Mouse (Mus musculus): ENCODE measurements around the gene Trim65. TPM values are rescaled to one million over a fixed set of nuclear protein-coding genes. Genes with fewer than 3 reads are reported as not detected.
"Not testable (repeated sequence)": the region's sequence is repeated elsewhere in the genome, so short reads cannot be mapped to it uniquely, and the experiment has no call there.

Trim65 gene
- polyA plus RNA-seq, 1 experiment from 2014 or later: 1.9 TPM

DNA sequence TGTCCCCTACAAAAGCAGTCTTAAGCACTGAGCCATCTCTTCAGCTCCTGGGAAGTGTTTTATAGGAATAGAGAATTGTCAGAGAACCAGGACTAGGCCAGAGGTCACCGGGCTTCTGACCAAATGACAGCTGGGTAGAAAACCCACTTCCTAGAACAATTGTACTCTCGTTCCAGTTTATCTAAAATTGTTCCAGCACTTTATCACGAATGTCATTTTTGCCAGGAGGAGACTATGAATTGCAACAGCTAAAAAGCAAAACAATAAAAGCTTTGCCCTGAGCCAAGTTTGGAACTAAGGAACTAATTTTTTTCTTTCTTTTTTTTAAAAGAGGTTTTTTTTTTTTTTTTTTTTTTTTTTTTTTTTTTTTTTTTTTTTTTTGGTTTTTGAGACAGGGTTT lies 35.4 kb downstream of the Trim65 start:
- ATAC-seq (replicated peaks; ENCODE audit: low FRiP score): no peak

GRCm38 (mm10) chr11:116093771-116094565 lies 37.0 kb downstream of the Trim65 start:
- WGBS: 72% methylated on average over 16 of the region's 16 CpGs
- Histone ChIP-seq H3K4me3 (ENCODE audit: low read depth, low read length) (no peak overlapping the region), H3K27ac (ENCODE audit: low read depth, low read length) (no peak overlapping the region), H3K4me1 (replicated peaks; ENCODE audit: control insufficient read depth, insufficient read depth, low read length) (no peaks in the 10 kb centered on the region), H3K27me3 (ENCODE audit: control insufficient read depth, insufficient read depth, low read length) (no peaks in the 10 kb centered on the region), H3K4me2 (ENCODE audit: low read depth, low read length, severe bottlenecking) (no peak overlapping the region), H3K9ac (ENCODE audit: low read length) (no peak overlapping the region), H3K9me3 (ENCODE audit: control insufficient read depth, low read length) (no peaks in the 10 kb centered on the region), H3K36me3 (ENCODE audit: control insufficient read depth, insufficient read depth, low read length) (no peaks in the 10 kb centered on the region)
- ATAC-seq (replicated peaks; ENCODE audit: low FRiP score): no peak
- no peak for DNase-seq (ENCODE audit: low spot score)

More for the DNA sequence above, 35.4 kb downstream of the Trim65 start:
- no peak overlapping the region for H3K9ac ChIP-seq (ENCODE audit: low read length)
- DNase-seq (ENCODE audit: low spot score): no peak
- no peaks in the 10 kb centered on the region for H3K36me3 ChIP-seq (ENCODE audit: control insufficient read depth, insufficient read depth, low read length)
- H3K4me2 ChIP-seq (ENCODE audit: low read depth, low read length, severe bottlenecking): no peak overlapping the region
- no peaks in the 10 kb centered on the region for H3K9me3 ChIP-seq (ENCODE audit: control insufficient read depth, low read length)
- H3K4me3 ChIP-seq (ENCODE audit: low read depth, low read length): no peak overlapping the region
- no peaks in the 10 kb centered on the region for H3K4me1 ChIP-seq (replicated peaks; ENCODE audit: control insufficient read depth, insufficient read depth, low read length)
- H3K27me3 ChIP-seq (ENCODE audit: control insufficient read depth, insufficient read depth, low read length): no peaks in the 10 kb centered on the region
- 87% methylated on average over 3 of the region's 3 CpGs for WGBS
- H3K27ac ChIP-seq (ENCODE audit: low read depth, low read length): no peak overlapping the region

DNA sequence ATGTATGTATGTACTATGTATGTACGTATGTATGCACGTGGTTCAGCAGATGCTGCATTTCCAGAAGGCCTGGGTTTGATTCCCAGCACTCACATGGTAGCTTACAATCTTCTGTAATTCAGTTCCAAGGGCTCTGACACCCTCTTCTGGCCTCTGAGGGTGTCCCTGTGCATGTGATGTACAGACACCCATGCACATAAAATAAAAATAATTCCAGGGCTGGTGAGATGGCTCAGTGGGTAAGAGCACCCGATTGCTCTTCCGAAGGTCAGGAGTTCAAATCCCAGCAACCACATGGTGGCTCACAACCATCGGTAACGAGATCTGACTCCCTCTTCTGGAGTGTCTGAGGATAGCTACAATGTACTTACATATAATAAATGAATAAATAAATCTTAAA lies 38.0 kb downstream of the Trim65 start:
- H3K27me3 ChIP-seq (ENCODE audit: control insufficient read depth, insufficient read depth, low read length); DNase-seq (ENCODE audit: low spot score); H3K9ac ChIP-seq (ENCODE audit: low read length); H3K4me3 ChIP-seq (ENCODE audit: low read depth, low read length); H3K4me1 ChIP-seq (replicated peaks; ENCODE audit: control insufficient read depth, insufficient read depth, low read length); H3K27ac ChIP-seq (ENCODE audit: low read depth, low read length); H3K36me3 ChIP-seq (ENCODE audit: control insufficient read depth, insufficient read depth, low read length); H3K4me2 ChIP-seq (ENCODE audit: low read depth, low read length, severe bottlenecking); H3K9me3 ChIP-seq (ENCODE audit: control insufficient read depth, low read length); ATAC-seq (replicated peaks; ENCODE audit: low FRiP score): not testable (repeated sequence)
- 94% methylated on average over 6 of the region's 6 CpGs for WGBS

DNA sequence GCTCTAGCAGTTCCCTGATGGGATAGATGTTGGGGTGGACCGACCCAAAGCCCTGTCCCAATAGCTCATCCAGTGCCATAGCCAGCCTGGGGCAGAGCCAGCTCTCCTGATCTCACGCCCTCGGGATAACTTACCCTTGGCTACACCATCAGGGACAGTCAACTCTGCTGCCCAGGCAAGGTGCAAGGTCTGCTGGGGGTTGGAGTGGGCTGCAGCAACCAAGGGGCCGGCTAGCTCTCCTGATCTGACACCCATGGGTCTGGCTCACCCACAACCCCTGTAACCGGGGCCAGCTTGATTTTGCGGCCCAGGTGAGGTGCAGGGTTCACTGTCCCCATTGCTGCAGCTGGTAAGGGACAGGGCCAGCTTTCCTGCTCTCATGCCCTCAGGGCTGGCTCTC lies 39.3 kb downstream of the Trim65 start:
- Histone ChIP-seq H3K9me3 (ENCODE audit: control insufficient read depth, low read length) (no peaks in the 10 kb centered on the region), H3K4me2 (ENCODE audit: low read depth, low read length, severe bottlenecking) (no peak overlapping the region), H3K36me3 (ENCODE audit: control insufficient read depth, insufficient read depth, low read length) (no peaks in the 10 kb centered on the region), H3K9ac (ENCODE audit: low read length) (no peak overlapping the region), H3K27me3 (ENCODE audit: control insufficient read depth, insufficient read depth, low read length) (no peaks in the 10 kb centered on the region), H3K4me3 (ENCODE audit: low read depth, low read length) (no peak overlapping the region), H3K27ac (ENCODE audit: low read depth, low read length) (no peak overlapping the region), H3K4me1 (replicated peaks; ENCODE audit: control insufficient read depth, insufficient read depth, low read length) (peaks cover 3% of the 10 kb centered on the region; the same call in 1 of the 2 replicates)
- ATAC-seq (replicated peaks; ENCODE audit: low FRiP score): no peak
- no peak for DNase-seq (ENCODE audit: low spot score)
- 91% methylated on average over 6 of the region's 6 CpGs for WGBS

DNA sequence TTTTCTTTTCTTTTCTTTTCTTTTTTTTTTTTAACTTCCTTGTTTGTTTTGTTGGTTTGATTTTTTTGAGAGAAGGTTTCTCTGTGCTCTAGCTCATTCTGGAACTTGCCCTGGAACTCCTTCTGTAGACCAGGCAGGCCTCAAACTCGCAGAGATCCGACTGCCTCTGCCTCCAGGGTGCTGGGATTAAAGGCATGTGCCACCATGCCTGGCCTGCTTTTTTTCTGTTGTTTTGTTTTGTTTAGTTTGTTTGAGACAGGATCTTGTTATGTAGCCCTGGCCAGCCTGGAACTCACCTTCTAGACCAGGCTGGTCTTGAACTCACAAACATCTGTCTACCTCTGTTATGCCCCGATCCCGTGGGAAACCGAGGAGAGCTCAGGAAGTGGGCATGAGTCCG lies 41.4 kb downstream of the Trim65 start:
- Histone ChIP-seq H3K4me3 (ENCODE audit: low read depth, low read length) (no peak overlapping the region), H3K4me1 (replicated peaks; ENCODE audit: control insufficient read depth, insufficient read depth, low read length) (peaks cover 3% of the 10 kb centered on the region; the same call in 1 of the 2 replicates), H3K4me2 (ENCODE audit: low read depth, low read length, severe bottlenecking) (no peak overlapping the region), H3K36me3 (ENCODE audit: control insufficient read depth, insufficient read depth, low read length) (no peaks in the 10 kb centered on the region), H3K9me3 (ENCODE audit: control insufficient read depth, low read length) (no peaks in the 10 kb centered on the region), H3K27ac (ENCODE audit: low read depth, low read length) (no peak overlapping the region), H3K9ac (ENCODE audit: low read length) (no peak overlapping the region), H3K27me3 (ENCODE audit: control insufficient read depth, insufficient read depth, low read length) (no peaks in the 10 kb centered on the region)
- WGBS: 94% methylated on average over 6 of the region's 6 CpGs
- DNase-seq (ENCODE audit: low spot score): no peak
- ATAC-seq (replicated peaks; ENCODE audit: low FRiP score): no peak

DNA sequence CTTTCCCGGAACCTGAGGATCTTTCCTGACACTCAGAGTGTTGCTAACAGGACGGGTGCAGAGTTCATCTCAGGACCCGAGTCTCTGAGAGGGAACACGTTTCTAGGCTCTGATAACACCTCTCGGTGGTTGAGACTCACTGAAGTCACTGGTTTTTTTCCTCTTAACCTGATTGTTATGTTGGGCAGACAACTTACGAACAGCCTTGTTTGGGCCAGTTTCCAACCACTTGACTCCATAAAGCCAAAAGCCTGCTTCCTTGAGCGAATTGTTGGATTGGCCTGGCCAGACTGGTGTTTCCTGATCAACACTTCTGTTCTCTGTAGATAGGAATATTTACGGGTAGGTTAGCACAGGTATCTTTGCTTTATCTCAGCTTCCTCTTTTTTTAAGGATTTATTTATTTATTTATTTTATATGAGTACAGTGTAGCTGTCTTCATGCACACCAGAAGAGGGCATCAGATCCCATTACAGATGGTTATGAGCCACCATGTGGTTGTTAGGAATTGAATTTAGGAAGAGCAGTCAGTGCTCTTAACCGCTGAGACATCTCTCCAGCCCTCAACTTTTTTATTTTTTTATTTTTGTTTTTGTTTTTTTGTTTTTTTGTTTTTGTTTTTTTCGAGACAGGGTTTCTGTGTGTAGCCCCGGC lies 42.1 kb downstream of the Trim65 start:
- Histone ChIP-seq H3K27me3 (ENCODE audit: control insufficient read depth, insufficient read depth, low read length) (no peaks in the 10 kb centered on the region), H3K4me1 (replicated peaks; ENCODE audit: control insufficient read depth, insufficient read depth, low read length) (peaks cover 3% of the 10 kb centered on the region; the same call in 1 of the 2 replicates), H3K27ac (ENCODE audit: low read depth, low read length) (no peak overlapping the region), H3K4me3 (ENCODE audit: low read depth, low read length) (no peak overlapping the region), H3K36me3 (ENCODE audit: control insufficient read depth, insufficient read depth, low read length) (no peaks in the 10 kb centered on the region), H3K9ac (ENCODE audit: low read length) (no peak overlapping the region), H3K9me3 (ENCODE audit: control insufficient read depth, low read length) (no peaks in the 10 kb centered on the region), H3K4me2 (ENCODE audit: low read depth, low read length, severe bottlenecking) (no peak overlapping the region)
- ATAC-seq (replicated peaks; ENCODE audit: low FRiP score) (no peak), DNase-seq (ENCODE audit: low spot score) (no peak)
- WGBS: 86% methylated on average over 11 of the region's 11 CpGs

GRCm38 (mm10) chr11:116088188-116088587 lies 42.7 kb downstream of the Trim65 start:
- Histone ChIP-seq H3K36me3 (ENCODE audit: control insufficient read depth, insufficient read depth, low read length) (peaks cover 1% of the 10 kb centered on the region; the same call in 1 of the 2 replicates), H3K4me2 (ENCODE audit: low read depth, low read length, severe bottlenecking) (no peak overlapping the region; the same call in 1 of the 2 replicates), H3K27ac (ENCODE audit: low read depth, low read length) (no peak overlapping the region), H3K9me3 (ENCODE audit: control insufficient read depth, low read length) (no peaks in the 10 kb centered on the region), H3K4me3 (ENCODE audit: low read depth, low read length) (no peak overlapping the region), H3K4me1 (replicated peaks; ENCODE audit: control insufficient read depth, insufficient read depth, low read length) (peaks cover 3% of the 10 kb centered on the region; the same call in 1 of the 2 replicates), H3K27me3 (ENCODE audit: control insufficient read depth, insufficient read depth, low read length) (no peaks in the 10 kb centered on the region), H3K9ac (ENCODE audit: low read length) (no peak overlapping the region; the same call in 1 of the 2 replicates)
- 92% methylated on average over 8 of the region's 8 CpGs for WGBS
- ATAC-seq (replicated peaks; ENCODE audit: low FRiP score): no peak
- DNase-seq (ENCODE audit: low spot score): no peak

- no peaks in the 10 kb centered on the region for H3K27me3 ChIP-seq (ENCODE audit: control insufficient read depth, insufficient read depth, low read length)
- peak overlapping the region; percentile 49 for H3K4me3 ChIP-seq (ENCODE audit: low read depth, low read length)
- no peaks in the 10 kb centered on the region for H3K9me3 ChIP-seq (ENCODE audit: control insufficient read depth, low read length)
- peaks cover 3% of the 10 kb centered on the region; the same call in 1 of the 2 replicates for H3K4me1 ChIP-seq (replicated peaks; ENCODE audit: control insufficient read depth, insufficient read depth, low read length)
- H3K36me3 ChIP-seq (ENCODE audit: control insufficient read depth, insufficient read depth, low read length): peaks cover 6% of the 10 kb centered on the region; the same call in 1 of the 2 replicates
- H3K4me2 ChIP-seq (ENCODE audit: low read depth, low read length, severe bottlenecking): peak overlapping the region; percentile 64
- ATAC-seq (replicated peaks; ENCODE audit: low FRiP score) (peak; percentile 80), DNase-seq (ENCODE audit: low spot score) (peak; percentile 91)
- 4% methylated on average over 31 of the region's 31 CpGs for WGBS
- H3K27ac ChIP-seq (ENCODE audit: low read depth, low read length): peak overlapping the region; percentile 72
- peak overlapping the region; percentile 55 for H3K9ac ChIP-seq (ENCODE audit: low read length)
Measured at GRCm38 (mm10) chr11:116087194-116088130, 43.5 kb downstream of the Trim65 start.
